Mouse (Mus musculus) left cerebral cortex, postnatal 14 days (tissue): ENCODE measurements around the gene Csmd2. TPM values are rescaled to one million over a fixed set of nuclear protein-coding genes. Genes with fewer than 3 reads are reported as not detected.

Source experiments
- total RNA-seq, 2 experiments: library from RNA; stranded (reverse); gene quantifications; 2 replicates each; pipeline ENCODE4 v1.2.3; 2021

The Csmd2 gene
- total RNA-seq, 2 experiments from 2014 or later = 56.9 to 61.3 TPM

Other genes starting within 250 kb of the Csmd2 start
- gene CK137956, start 16.9 kb upstream of the Csmd2 start, total RNA-seq = 1 to 10 TPM; 1.9 to 3.7 TPM